Mouse (Mus musculus) heart, embryonic 11.5 days (tissue): ENCODE data around the gene 4930550C14Rik. TPM values are rescaled to one million over a fixed set of nuclear protein-coding genes. Genes with fewer than 3 reads are reported as not detected.

Source experiments
- ATAC-seq: fragments of 200-750 bp; cut with Nextera tagmentation; replicated peaks from 2 replicates; pipeline ENCODE4 v1.8.0; 2017; ENCODE audit warnings: moderate library complexity; ENCODE audit not compliant: insufficient number of reproducible peaks, low FRiP score, low TSS enrichment
- H3K27ac ChIP-seq: fragments of 300-500 bp; sonication (generic); 2 replicates; pipeline ENCODE4 v1.5.1; 2014; ENCODE audit warnings: mild to moderate bottlenecking, low read depth, low read length
- H3K27me3 ChIP-seq: fragments of 300-500 bp; sonication (generic); 2 replicates; pipeline ENCODE4 v1.6.1; 2014; ENCODE audit warnings: mild to moderate bottlenecking, low read length, mixed read lengths; ENCODE audit not compliant: control insufficient read depth, insufficient read depth
- H3K36me3 ChIP-seq: fragments of 300-500 bp; sonication (generic); 2 replicates; pipeline ENCODE4 v1.6.1; 2014; ENCODE audit warnings: mild to moderate bottlenecking, low read length, moderate library complexity, mixed read lengths; ENCODE audit not compliant: control insufficient read depth, insufficient read depth
- H3K4me1 ChIP-seq: fragments of 300-500 bp; sonication (generic); 2 replicates; pipeline ENCODE4 v1.6.1; 2014; ENCODE audit warnings: low read length; ENCODE audit not compliant: control insufficient read depth, insufficient read depth
- H3K4me2 ChIP-seq: fragments of 300-500 bp; sonication (generic); 2 replicates; pipeline ENCODE4 v1.6.1; 2014; ENCODE audit warnings: mild to moderate bottlenecking, moderate library complexity
- H3K4me3 ChIP-seq: fragments of 300-500 bp; sonication (generic); 2 replicates; pipeline ENCODE4 v1.5.1; 2014; ENCODE audit warnings: low read depth, low read length
- H3K9ac ChIP-seq: fragments of 300-500 bp; sonication (generic); 2 replicates; pipeline ENCODE4 v1.6.1; 2014; ENCODE audit warnings: mild to moderate bottlenecking, low read depth, low read length, moderate library complexity
- H3K9me3 ChIP-seq: fragments of 300-500 bp; sonication (generic); replicated peaks from 2 replicates; pipeline ENCODE4 v1.6.1; 2016; ENCODE audit warnings: low read length; ENCODE audit not compliant: control insufficient read depth
- WGBS: fragments of 180-500 bp; shearing (Covaris S2); extraction: QIAGEN DNeasy Blood & Tissue Kit; methylation state at CpG from one replicate; pipeline ENCODE4 v1.1.7; 2014; ENCODE audit not compliant: insufficient replicate concordance; 5-methylcytosine and 5-hydroxymethylcytosine counted together
- polyA plus RNA-seq: library from polyadenylated mRNA; unstranded; fragments of >200 nt; fragmentation: Nextera tagmentation; extraction: Ambion mirVana; gene quantifications from 2 replicates; pipeline ENCODE4 v1.2.1, GENCODE M21; 2014

The 4930550C14Rik gene
- polyA plus RNA-seq, 1 experiment from 2014 or later, result 0.30 TPM

DNA sequence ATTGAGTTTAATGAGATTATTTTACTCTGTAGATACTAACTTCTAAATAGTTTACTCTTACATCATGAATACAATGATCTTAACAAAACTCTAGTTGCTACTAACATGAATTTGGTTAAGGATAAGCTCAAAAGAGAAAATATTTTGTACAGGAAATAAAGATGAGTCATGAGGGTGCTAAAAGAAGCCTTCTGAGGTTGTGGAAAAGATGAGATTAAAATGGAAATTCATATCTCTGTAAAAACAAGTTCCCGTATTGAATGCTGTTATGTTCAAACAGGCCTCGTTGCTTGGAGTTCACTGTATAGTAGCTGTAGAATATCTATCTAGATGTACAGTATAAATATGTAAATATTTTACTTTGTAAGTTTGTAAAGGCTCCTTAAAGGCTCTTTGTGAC lies 21.5 kb upstream of the 4930550C14Rik start:
- Histone ChIP-seq H3K9ac (no peak overlapping the region), H3K4me1 (no peaks in the 10 kb centered on the region), H3K27ac (no peak overlapping the region), H3K4me2 (no peak overlapping the region), H3K9me3 (no peaks in the 10 kb centered on the region), H3K4me3 (no peak overlapping the region), H3K27me3 (no peaks in the 10 kb centered on the region), H3K36me3 (no peaks in the 10 kb centered on the region)
- no peak for ATAC-seq
- WGBS, result 49% methylated on average over 2 of the region's 2 CpGs

DNA sequence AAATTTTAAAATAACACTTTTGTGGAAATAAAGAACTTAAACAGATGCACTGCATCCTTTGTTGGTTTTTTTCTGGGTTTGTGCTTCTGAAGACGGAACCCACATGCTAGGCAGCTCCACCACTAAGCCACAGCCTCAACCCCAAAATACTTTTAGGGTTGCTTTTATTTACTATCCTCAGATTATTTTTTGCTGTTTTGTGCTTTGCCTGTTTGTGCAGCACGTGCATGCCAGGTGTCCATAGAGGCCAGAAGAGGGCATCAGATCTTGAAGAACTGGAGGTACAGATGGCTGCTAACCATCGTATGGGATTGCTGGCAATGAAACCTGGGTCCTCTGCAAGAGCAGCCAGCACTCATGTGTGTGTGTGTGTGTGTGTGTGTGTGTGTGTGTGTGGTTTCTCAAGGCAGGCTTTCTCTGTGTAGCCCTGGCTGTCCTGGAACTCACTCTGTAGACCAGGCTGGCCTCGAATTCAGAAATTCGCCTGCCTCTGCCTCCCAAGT lies 21.0 kb upstream of the 4930550C14Rik start:
- H3K4me3 ChIP-seq, result no peak overlapping the region
- no peaks in the 10 kb centered on the region for H3K4me1 ChIP-seq
- H3K4me2 ChIP-seq, result no peak overlapping the region
- H3K27me3 ChIP-seq, result no peaks in the 10 kb centered on the region
- 74% methylated on average over 5 of the region's 5 CpGs for WGBS
- no peaks in the 10 kb centered on the region for H3K9me3 ChIP-seq
- no peak overlapping the region for H3K27ac ChIP-seq
- no peak overlapping the region for H3K9ac ChIP-seq
- no peak for ATAC-seq
- H3K36me3 ChIP-seq, result no peaks in the 10 kb centered on the region

DNA sequence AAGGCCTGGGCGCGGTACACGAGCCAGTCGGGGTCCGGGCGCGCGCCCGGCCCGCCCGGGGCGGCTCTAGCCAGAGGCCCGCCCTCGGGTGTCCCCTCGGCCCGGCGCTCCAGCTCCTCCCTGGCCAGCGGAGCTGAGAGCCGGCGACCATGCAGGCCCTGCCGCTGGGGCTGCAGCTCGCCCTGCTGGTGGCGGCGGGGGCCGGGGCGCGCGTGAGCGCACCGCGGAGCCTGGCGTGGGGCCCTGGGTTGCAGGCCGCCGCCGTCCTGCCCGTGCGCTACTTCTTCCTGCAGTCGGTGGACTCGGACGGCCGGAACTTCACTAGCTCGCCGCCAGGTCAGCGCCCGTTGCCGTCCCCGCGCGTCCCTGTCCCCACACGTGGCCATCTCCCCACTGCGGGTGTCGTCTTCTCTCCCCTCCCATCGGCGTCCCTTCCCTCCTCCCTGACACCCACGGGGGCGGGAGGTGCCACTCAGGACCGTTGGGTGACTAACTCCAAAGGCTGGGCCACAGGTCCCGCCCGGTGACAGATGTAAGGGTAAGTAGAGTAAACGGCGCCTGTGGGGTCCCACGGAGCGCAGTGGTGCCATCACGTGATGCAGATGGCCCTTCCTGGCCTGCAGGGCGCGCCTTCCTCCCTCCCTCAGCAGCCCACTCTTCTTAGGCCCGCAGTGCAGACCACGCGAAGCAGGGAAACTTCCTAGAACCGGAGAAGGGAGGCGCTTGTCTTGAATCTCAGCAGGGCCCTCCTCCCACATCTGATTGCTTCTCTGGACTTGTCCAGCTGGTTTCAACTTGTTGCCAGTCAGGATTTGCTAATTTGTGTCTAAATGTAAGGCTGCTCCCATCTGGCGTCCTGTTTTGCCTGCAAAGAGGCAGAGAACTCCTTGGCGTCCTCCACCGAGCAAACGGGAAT lies 17.9 kb upstream of the 4930550C14Rik start, which contains the start of gene Kdelc2:
TSS of gene Kdelc2 (plus strand) at position 75 of the 916 bp plus-strand sequence.
- H3K36me3 ChIP-seq, result no peaks in the 10 kb centered on the region
- peak within 1 kb of the TSS; percentile 79 for H3K4me3 ChIP-seq
- H3K27ac ChIP-seq, result peak within 1 kb of the TSS; percentile 93
- ATAC-seq, result peak; percentile 91
- no peaks in the 10 kb centered on the region for H3K9me3 ChIP-seq
- H3K27me3 ChIP-seq, result no peaks in the 10 kb centered on the region
- under 1% methylated on average over 73 of the region's 75 CpGs for WGBS
- no peaks in the 10 kb centered on the region for H3K4me1 ChIP-seq
- peak within 1 kb of the TSS; percentile 94 for H3K9ac ChIP-seq
- H3K4me2 ChIP-seq, result peak within 1 kb of the TSS; percentile 79

DNA sequence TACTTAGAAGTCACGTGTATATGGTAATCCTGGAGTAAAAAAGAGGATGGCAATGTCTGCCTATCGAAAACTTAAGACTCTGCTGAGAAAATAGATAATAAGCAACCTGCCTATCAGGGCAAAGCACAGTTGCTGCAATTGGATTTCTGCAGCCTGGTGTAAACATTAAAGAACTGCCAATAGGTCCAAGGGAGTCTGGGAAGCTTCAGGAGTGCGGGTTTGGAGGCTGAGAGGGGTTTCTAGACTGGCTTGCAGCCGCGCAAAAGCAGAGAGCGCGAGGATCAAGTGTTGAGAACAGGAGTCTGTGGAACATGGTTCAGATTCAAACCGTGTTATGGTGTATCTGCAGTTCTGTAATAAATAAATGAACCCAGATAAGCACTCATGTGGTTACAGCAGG lies 17.3 kb upstream of the 4930550C14Rik start:
- H3K36me3 ChIP-seq, result no peaks in the 10 kb centered on the region
- peak overlapping the region; percentile 93 for H3K27ac ChIP-seq
- ATAC-seq, result no peak
- 13% methylated on average over 8 of the region's 8 CpGs for WGBS
- no peaks in the 10 kb centered on the region for H3K27me3 ChIP-seq
- peak overlapping the region; percentile 94 for H3K9ac ChIP-seq
- peak overlapping the region; percentile 79 for H3K4me3 ChIP-seq
- no peaks in the 10 kb centered on the region for H3K4me1 ChIP-seq
- H3K4me2 ChIP-seq, result peak overlapping the region; percentile 79
- H3K9me3 ChIP-seq, result no peaks in the 10 kb centered on the region

DNA sequence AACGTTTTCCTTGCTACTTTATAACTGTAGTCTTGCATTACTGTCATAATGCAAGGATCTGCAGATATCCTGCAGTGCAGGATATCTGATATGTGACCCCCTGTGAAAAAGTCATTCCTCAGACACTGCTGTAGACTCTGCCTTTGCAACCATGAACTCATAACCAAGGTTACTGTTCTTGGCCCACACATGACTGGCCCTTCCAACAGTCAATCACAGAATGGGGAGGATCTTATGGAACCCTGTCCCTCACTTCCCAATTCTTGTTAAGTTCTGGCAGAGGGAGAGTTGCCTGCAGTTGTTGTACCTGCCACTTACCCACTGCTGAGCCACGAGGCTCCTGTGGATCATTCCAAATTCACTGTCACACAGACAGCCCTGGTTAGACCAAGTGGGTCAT lies 14.7 kb upstream of the 4930550C14Rik start:
- Histone ChIP-seq H3K4me2 (no peak overlapping the region), H3K4me3 (no peak overlapping the region), H3K9me3 (no peaks in the 10 kb centered on the region), H3K9ac (no peak overlapping the region), H3K4me1 (no peaks in the 10 kb centered on the region), H3K27ac (no peak overlapping the region), H3K27me3 (no peaks in the 10 kb centered on the region), H3K36me3 (no peaks in the 10 kb centered on the region)
- ATAC-seq, result no peak
- 61% methylated on average over 2 of the region's 2 CpGs for WGBS

DNA sequence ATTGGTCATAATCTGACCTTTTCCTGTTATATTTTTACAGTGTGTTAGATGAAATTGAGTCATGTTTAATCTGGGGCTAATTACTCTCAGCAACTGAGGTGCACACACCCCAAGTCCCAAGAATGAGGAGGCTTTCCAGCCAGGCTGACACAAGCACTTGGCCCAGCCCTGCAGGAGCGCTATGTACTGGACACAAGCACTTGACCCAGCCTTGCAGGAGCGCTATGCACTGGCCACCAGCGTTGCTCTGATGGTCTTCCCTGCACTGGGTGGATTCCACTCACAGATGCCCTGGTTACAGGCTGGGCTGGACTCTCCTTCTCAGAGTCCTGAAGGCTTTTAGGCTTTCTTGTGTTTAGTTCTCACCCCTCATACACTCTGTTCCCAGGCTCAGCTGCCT lies 13.0 kb upstream of the 4930550C14Rik start:
- Histone ChIP-seq H3K27me3 (no peaks in the 10 kb centered on the region), H3K4me2 (no peak overlapping the region), H3K27ac (no peak overlapping the region), H3K4me3 (no peak overlapping the region), H3K36me3 (no peaks in the 10 kb centered on the region), H3K9me3 (no peaks in the 10 kb centered on the region), H3K9ac (no peak overlapping the region), H3K4me1 (no peaks in the 10 kb centered on the region)
- no peak for ATAC-seq
- 77% methylated on average over 3 of the region's 3 CpGs for WGBS

DNA sequence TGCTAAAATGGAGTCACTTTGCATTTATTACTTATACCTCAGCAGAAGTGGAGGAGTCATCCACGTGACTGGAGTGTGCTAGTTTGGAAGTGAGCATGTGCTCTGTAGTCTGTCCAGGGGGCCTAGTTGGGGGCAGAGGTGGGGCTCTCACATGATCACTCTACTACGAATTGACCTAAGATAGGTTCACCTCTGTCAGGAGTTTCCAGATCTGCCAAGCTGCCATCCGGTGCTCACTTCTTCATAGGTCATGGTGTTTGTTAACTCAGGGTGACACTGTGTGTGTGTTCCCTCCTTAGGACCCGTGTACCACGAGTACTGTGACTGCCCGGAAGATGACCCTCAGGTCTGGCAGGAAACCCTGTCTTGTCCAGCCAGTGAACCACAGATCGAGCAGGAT lies 12.0 kb upstream of the 4930550C14Rik start:
- Histone ChIP-seq H3K27me3 (no peaks in the 10 kb centered on the region), H3K9ac (no peak overlapping the region), H3K4me3 (no peak overlapping the region), H3K27ac (no peak overlapping the region), H3K4me2 (no peak overlapping the region), H3K36me3 (no peaks in the 10 kb centered on the region), H3K9me3 (no peaks in the 10 kb centered on the region), H3K4me1 (no peaks in the 10 kb centered on the region)
- WGBS, result 74% methylated on average over 7 of the region's 7 CpGs
- ATAC-seq, result no peak

DNA sequence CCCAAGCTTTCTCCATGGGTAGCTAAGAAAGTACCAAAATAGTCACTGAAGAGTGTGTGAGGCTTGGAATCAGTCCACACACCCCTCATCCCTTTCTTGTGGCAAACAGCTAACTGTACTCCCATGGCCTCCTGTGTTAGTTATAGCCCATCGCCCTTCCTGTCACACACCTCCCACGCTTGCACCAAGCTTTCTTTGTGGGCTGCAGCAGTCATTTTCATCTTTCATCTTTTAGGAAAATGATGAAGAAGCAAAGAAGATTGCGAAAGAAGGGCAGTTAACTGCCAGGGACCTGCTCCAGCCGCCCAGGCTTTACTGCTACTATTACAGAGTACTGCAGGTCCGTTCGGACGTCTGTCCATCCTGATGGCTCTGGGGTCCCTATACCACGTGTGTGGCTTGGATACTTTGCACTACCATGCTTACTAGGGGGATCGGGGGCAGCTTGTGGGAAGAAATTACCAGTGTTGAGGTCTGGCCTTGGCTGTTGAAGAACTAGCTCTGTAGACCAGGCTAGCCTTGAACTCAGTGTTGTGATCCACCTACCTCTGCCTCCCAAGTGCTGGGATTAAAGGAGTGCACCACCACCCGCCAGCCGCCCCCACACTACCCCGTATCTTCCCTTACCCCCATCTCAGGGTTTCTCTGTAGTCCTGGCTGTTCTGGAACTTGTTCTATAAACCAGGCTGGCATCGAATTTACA lies 4.3 kb upstream of the 4930550C14Rik start:
- Histone ChIP-seq H3K4me2 (no peak overlapping the region), H3K9ac (no peak overlapping the region), H3K27me3 (no peaks in the 10 kb centered on the region), H3K4me3 (no peak overlapping the region), H3K9me3 (no peaks in the 10 kb centered on the region), H3K27ac (no peak overlapping the region), H3K36me3 (no peaks in the 10 kb centered on the region), H3K4me1 (0 out of 2 replicates have a peak, but pooled peaks cover 3% of the 10 kb centered on the region)
- WGBS, result 70% methylated on average over 13 of the region's 13 CpGs
- no peak for ATAC-seq
